Mouse (Mus musculus) intestine, embryonic 14.5 days (tissue): Measurements from ENCODE around the gene H2afj. TPM values are rescaled to one million over a fixed set of nuclear protein-coding genes. Genes with fewer than 3 reads are reported as not detected.

Source experiments
- ATAC-seq: fragments of 200-750 bp; cut with Nextera tagmentation; replicated peaks from 2 replicates; pipeline ENCODE4 v1.8.0; 2017; ENCODE audit warnings: low read depth, moderate number of reproducible peaks, moderate TSS enrichment, moderate library complexity; ENCODE audit not compliant: low FRiP score, low TSS enrichment
- DNase-seq: peaks from one replicate; pipeline ENCODE4 v3.0.0-alpha.2; 2018; ENCODE audit warnings: low spot score
- H3K27ac ChIP-seq: fragments of 300-500 bp; sonication (generic); 2 replicates; pipeline ENCODE4 v1.5.1; 2014; ENCODE audit warnings: low read depth, mild to moderate bottlenecking, control low read depth
- H3K27me3 ChIP-seq: fragments of 300-500 bp; sonication (generic); replicated peaks from 2 replicates; pipeline ENCODE4 v1.6.1; 2014; ENCODE audit warnings: low read length, control low read depth; ENCODE audit not compliant: control insufficient read depth, insufficient read depth
- H3K36me3 ChIP-seq: fragments of 300-500 bp; sonication (generic); 2 replicates; pipeline ENCODE4 v1.6.1; 2014; ENCODE audit warnings: low read length, control low read depth; ENCODE audit not compliant: control insufficient read depth, insufficient read depth
- H3K4me1 ChIP-seq: fragments of 300-500 bp; sonication (generic); replicated peaks from 2 replicates; pipeline ENCODE4 v1.6.1; 2014; ENCODE audit warnings: low read length, control low read depth, mixed read lengths; ENCODE audit not compliant: control insufficient read depth, insufficient read depth
- H3K4me2 ChIP-seq: fragments of 300-500 bp; sonication (generic); 2 replicates; pipeline ENCODE4 v1.6.1; 2014; ENCODE audit warnings: low read length
- H3K4me3 ChIP-seq: fragments of 300-500 bp; sonication (generic); 2 replicates; pipeline ENCODE4 v1.5.1; 2014; ENCODE audit warnings: low read depth, low read length, control low read depth, mixed read lengths
- H3K9ac ChIP-seq: fragments of 300-500 bp; sonication (generic); 2 replicates; pipeline ENCODE4 v1.6.1; 2014; ENCODE audit warnings: mild to moderate bottlenecking, low read length
- H3K9me3 ChIP-seq: fragments of 300-500 bp; sonication (generic); 2 replicates; pipeline ENCODE4 v1.6.1; 2016; ENCODE audit warnings: low read length, control low read depth; ENCODE audit not compliant: control insufficient read depth
- WGBS: fragments of 180-500 bp; shearing (Covaris S2); extraction: QIAGEN DNeasy Blood & Tissue Kit; methylation state at CpG from one replicate; pipeline ENCODE4 v1.1.7; 2014; 5-methylcytosine and 5-hydroxymethylcytosine counted together
- polyA plus RNA-seq: library from polyadenylated mRNA; unstranded; fragments of >200 nt; fragmentation: Nextera tagmentation; extraction: Ambion mirVana; gene quantifications from 2 replicates; pipeline ENCODE4 v1.2.1, GENCODE M21; 2014

Gene H2afj
- polyA plus RNA-seq, 1 experiment from 2014 or later = 182 TPM

DNA sequence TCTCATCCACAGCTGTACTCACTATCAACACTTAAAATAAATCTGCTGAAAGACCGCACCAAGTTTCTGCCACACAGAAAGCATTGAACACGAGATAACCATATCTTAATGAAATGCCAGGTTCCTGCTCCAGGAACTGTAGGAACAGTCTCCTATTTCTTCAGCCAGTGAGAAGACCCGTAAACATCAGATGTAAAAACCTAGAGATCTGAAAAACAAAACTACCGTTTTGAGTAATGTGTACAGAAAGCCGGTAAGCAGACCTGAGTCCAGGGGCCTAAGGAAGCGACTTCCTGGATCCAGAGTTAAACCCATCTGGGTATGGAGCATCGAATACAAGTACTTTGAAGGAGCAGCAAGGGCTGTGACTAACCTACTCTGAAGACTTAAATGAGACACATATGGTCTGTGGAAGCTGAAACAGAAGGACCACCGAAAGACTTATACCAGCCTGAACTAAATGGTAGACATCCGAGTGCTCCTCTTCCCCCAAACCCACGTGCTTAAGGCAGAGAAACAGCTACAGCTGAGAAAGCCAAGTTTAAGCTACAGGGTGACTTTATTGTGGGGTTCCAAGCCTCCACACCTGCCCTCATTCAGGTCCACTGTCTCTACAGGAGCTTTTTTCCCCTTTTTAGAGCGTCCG lies 4.8 kb upstream of the H2afj start:
- Histone ChIP-seq H3K27ac (peak overlapping the region; percentile 100), H3K9me3 (no peaks in the 10 kb centered on the region), H3K9ac (peak overlapping the region; percentile 99), H3K4me2 (peak overlapping the region; percentile 81), H3K36me3 (no peaks in the 10 kb centered on the region), H3K4me1 (peaks cover 12% of the 10 kb centered on the region; the same call in 1 of the 2 replicates), H3K27me3 (no peaks in the 10 kb centered on the region), H3K4me3 (peak overlapping the region; percentile 80)
- ATAC-seq (peak; percentile 4; the same call in 1 of the 2 replicates), DNase-seq (no peak)
- 15% methylated on average over 12 of the region's 12 CpGs for WGBS

DNA sequence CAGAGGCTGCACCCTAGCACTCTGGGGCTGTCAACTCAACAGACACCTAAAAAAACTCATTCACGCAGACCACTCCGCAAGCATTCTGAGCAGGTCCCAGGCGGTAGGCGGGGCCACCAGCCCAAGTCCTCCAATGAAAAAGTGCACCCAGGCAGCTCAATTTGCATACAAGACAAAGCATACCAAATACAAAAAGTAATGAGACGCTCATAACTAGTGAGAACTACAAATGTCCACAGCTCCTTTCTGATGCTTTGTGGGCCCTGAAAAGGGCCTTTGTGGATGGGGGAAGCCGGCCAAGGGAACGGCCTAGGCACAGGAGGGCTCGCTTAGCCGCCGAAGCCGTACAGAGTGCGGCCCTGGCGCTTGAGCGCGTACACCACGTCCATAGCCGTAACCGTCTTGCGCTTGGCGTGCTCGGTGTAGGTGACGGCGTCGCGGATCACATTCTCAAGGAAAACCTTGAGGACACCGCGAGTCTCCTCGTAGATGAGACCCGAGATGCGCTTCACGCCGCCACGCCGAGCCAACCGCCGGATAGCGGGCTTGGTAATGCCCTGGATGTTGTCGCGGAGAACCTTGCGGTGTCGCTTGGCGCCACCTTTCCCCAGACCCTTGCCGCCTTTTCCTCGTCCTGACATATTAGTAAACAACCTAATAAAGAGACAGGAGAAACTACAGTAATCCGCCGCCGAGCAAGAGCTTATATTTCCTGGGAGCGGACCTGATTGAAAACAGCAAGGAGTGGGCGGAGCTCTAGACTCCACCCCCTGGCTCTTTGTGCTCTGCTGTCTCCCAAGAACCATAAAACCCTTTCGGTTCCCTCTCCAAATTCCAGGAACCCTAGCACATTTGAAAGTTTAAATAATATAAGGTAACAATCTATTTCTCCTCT lies 4.1 kb upstream of the H2afj start, which contains the start of gene Hist4h4:
Gene Hist4h4 (minus strand): TSS at position 677 of the 895 bp plus-strand sequence.
- peaks cover 15% of the 10 kb centered on the region for H3K4me1 ChIP-seq
- DNase-seq = peak; percentile 100
- H3K9ac ChIP-seq = peak within 1 kb of the TSS; percentile 99
- H3K36me3 ChIP-seq = no peaks in the 10 kb centered on the region
- H3K4me2 ChIP-seq = peak within 1 kb of the TSS; percentile 81
- ATAC-seq = peak; percentile 62
- H3K27ac ChIP-seq = peak within 1 kb of the TSS; percentile 100
- WGBS = under 1% methylated on average over 50 of the region's 50 CpGs
- peak within 1 kb of the TSS; percentile 80 for H3K4me3 ChIP-seq
- H3K9me3 ChIP-seq = no peaks in the 10 kb centered on the region
- no peaks in the 10 kb centered on the region for H3K27me3 ChIP-seq

- peaks cover 23% of the 10 kb centered on the region for H3K4me1 ChIP-seq
- H3K27me3 ChIP-seq = no peaks in the 10 kb centered on the region
- H3K9ac ChIP-seq = peak overlapping the region; percentile 49
- H3K9me3 ChIP-seq = no peaks in the 10 kb centered on the region
- no peaks in the 10 kb centered on the region for H3K36me3 ChIP-seq
- ATAC-seq (no peak), DNase-seq (peak; percentile 53)
- 28% methylated on average over 9 of the region's 9 CpGs for WGBS
- H3K27ac ChIP-seq = peak overlapping the region; percentile 100
- H3K4me3 ChIP-seq = peak overlapping the region; percentile 80
- H3K4me2 ChIP-seq = peak overlapping the region; percentile 81
These were observed 3.2 kb upstream of the H2afj start for GRCm38 (mm10) chr6:136804705-136805408.

GRCm38 (mm10) chr6:136805409-136805775 lies 2.7 kb upstream of the H2afj start:
- DNase-seq = no peak
- peak overlapping the region; percentile 100; the same call in 1 of the 2 replicates for H3K27ac ChIP-seq
- no peak overlapping the region for H3K4me2 ChIP-seq
- H3K27me3 ChIP-seq = no peaks in the 10 kb centered on the region
- no peaks in the 10 kb centered on the region for H3K9me3 ChIP-seq
- no peaks in the 10 kb centered on the region for H3K36me3 ChIP-seq
- H3K9ac ChIP-seq = no peak overlapping the region
- no peak overlapping the region; the same call in 1 of the 2 replicates for H3K4me3 ChIP-seq
- 78% methylated on average over 1 of the region's 1 CpGs for WGBS
- peaks cover 23% of the 10 kb centered on the region for H3K4me1 ChIP-seq
- ATAC-seq = no peak

- Histone ChIP-seq H3K27me3 (no peaks in the 10 kb centered on the region), H3K27ac (0 out of 2 replicates have a peak overlapping the region, but pooled peaks have one; percentile 85), H3K4me1 (peaks cover 26% of the 10 kb centered on the region), H3K4me2 (peak overlapping the region; percentile 96), H3K4me3 (no peak overlapping the region), H3K36me3 (peaks cover 2% of the 10 kb centered on the region; the same call in 1 of the 2 replicates), H3K9me3 (no peaks in the 10 kb centered on the region), H3K9ac (no peak overlapping the region)
- 67% methylated on average over 5 of the region's 5 CpGs for WGBS
- ATAC-seq (no peak), DNase-seq (peak; percentile 51)
These were observed 1.2 kb upstream of the H2afj start for GRCm38 (mm10) chr6:136806819-136807218.

GRCm38 (mm10) chr6:136807395-136808013 lies 540 bp upstream of the H2afj start:
- peak overlapping the region; percentile 96 for H3K4me2 ChIP-seq
- H3K27ac ChIP-seq = peak overlapping the region; percentile 85
- H3K27me3 ChIP-seq = no peaks in the 10 kb centered on the region
- 31% methylated on average over 18 of the region's 18 CpGs for WGBS
- peak overlapping the region; percentile 44 for H3K9ac ChIP-seq
- peaks cover 26% of the 10 kb centered on the region for H3K4me1 ChIP-seq
- peaks cover 9% of the 10 kb centered on the region for H3K36me3 ChIP-seq
- no peaks in the 10 kb centered on the region for H3K9me3 ChIP-seq
- DNase-seq = peak; percentile 64
- ATAC-seq = peak; percentile 8; the same call in 1 of the 2 replicates
- peak overlapping the region; percentile 76 for H3K4me3 ChIP-seq

DNA sequence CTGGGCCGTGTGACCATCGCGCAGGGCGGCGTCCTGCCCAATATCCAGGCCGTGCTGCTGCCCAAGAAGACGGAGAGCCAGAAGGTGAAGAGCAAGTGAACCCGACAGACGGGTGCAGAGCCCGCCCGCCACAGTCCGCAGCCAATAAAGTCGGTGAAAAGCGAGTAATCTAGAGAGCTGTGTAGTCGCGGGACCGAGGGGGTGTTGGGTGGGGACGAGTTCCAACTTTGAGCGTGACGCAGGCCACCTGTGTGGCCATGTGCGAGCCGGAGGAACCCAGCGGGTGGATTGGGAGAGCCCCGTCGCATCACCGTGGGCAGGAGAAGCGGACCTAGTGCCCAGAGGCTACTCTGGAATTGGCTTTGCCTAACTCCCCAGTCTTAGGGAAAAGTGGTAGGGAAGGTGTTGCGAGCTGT lies 595 bp downstream of the H2afj start:
- peak; percentile 76 for DNase-seq
- H3K4me1 ChIP-seq = peaks cover 22% of the 10 kb centered on the region
- ATAC-seq = peak; percentile 4
- peak overlapping the region; percentile 65 for H3K9ac ChIP-seq
- peak overlapping the region; percentile 85 for H3K27ac ChIP-seq
- H3K27me3 ChIP-seq = no peaks in the 10 kb centered on the region
- peaks cover 21% of the 10 kb centered on the region for H3K36me3 ChIP-seq
- H3K9me3 ChIP-seq = no peaks in the 10 kb centered on the region
- H3K4me2 ChIP-seq = peak overlapping the region; percentile 96
- H3K4me3 ChIP-seq = peak overlapping the region; percentile 76
- WGBS = under 1% methylated on average over 28 of the region's 28 CpGs

GRCm38 (mm10) chr6:136809077-136809476 lies 1.0 kb downstream of the H2afj start:
- H3K4me3 ChIP-seq = peak overlapping the region; percentile 76
- H3K9me3 ChIP-seq = no peaks in the 10 kb centered on the region
- peak; percentile 57 for DNase-seq
- peaks cover 22% of the 10 kb centered on the region for H3K4me1 ChIP-seq
- WGBS = 30% methylated on average over 14 of the region's 14 CpGs
- peak overlapping the region; percentile 65 for H3K9ac ChIP-seq
- peaks cover 25% of the 10 kb centered on the region for H3K36me3 ChIP-seq
- no peak for ATAC-seq
- no peak overlapping the region for H3K27ac ChIP-seq
- peak overlapping the region; percentile 96 for H3K4me2 ChIP-seq
- no peaks in the 10 kb centered on the region for H3K27me3 ChIP-seq
